Mouse (Mus musculus): ENCODE measurements around the gene Zfp61. TPM values are rescaled to one million over a fixed set of nuclear protein-coding genes. Genes with fewer than 3 reads are reported as not detected.
A peak's percentile ranks its signal among the peaks of the same experiment; 100 is the strongest.
"Not testable (repeated sequence)": the region's sequence is repeated elsewhere in the genome, so short reads cannot be mapped to it uniquely, and the experiment has no call there.

Gene Zfp61
- total RNA-seq, 2 experiments from 2014 or later, result 2.6 to 4.1 TPM

DNA sequence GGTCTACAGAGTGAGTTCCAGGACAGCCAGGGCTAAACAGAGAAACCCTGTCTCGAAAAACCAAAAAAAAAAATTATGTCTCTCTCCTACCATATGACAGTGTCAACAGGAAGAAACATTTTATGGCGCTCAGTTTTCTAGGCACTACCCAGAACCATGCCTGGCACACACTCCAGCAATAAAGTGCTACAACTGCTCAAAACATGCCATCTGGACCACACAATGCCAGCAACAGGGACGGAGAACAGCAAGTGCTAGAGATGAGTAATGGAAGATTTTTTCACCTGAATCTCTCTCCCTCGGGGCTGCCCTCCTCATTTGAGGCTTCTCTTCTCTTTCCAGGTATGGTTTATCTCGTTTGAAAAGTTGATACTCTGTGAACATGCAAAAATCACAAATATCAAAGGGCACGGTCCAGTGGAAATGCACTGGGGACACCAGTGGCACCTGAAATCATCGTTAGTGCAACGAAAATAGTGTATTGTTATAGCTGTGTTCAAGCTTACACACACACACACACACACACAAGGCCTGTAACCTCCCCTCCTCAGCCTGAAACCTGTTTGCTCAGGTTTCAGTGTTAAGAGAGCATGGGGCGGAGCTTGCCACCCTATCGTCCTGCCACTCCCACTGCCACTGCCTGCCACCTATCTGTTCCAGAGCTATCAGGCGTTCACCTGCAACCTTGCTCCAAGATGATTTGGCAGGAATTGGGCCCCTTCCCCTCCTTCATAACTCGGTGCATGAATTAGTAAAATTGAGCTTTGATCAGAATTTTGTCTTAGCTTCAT lies 7.8 kb downstream of the Zfp61 start:
- no peak for DNase-seq
- intact Hi-C loops (cut with DNase I), result no loop called here
- Histone ChIP-seq H3K27ac (no peak overlapping the region), H3K4me3 (no peak overlapping the region)
- TF ChIP-seq CTCF (IDR thresholded peaks at IDR 0.05), result no peak

GRCm38 (mm10) chr7:24291387-24292090 lies 9.5 kb downstream of the Zfp61 start:
- DNase-seq, result no peak
- H3K27ac ChIP-seq, result no peak overlapping the region
- no peak for TF ChIP-seq CTCF (IDR thresholded peaks at IDR 0.05)
- intact Hi-C loops (cut with DNase I), result no loop called here
- H3K4me3 ChIP-seq, result no peak overlapping the region

DNA sequence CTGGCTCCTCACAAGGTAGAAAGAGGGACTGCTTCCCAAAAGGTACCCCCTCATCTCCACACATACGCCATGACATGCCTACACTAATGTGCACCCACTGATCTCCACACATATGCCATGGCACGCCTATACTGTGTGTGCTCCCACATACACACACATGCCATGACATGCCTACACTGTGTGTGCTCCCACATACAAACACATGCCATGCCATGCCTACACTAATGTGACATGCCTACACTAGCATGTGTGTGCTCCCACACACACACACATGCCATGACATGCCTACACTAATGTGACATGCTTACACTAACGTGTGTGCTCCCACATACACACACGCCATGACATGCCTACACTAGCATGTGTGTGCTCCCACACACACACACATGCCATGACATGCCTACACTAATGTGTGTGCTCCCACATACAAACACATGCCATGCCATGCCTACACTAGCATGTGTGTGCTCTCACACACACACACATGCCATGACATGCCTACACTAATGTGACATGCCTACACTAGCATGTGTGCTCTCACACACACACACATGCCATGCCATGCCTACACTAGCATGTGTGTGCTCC lies 10.8 kb downstream of the Zfp61 start:
- H3K27ac ChIP-seq, result no peak overlapping the region
- intact Hi-C loops (cut with DNase I), result no loop called here
- no peak for DNase-seq
- no peak overlapping the region for H3K4me3 ChIP-seq
- TF ChIP-seq CTCF (IDR thresholded peaks at IDR 0.05), result no peak

GRCm38 (mm10) chr7:24288512-24288911 lies 12.5 kb downstream of the Zfp61 start:
- no peak overlapping the region for H3K4me3 ChIP-seq
- no peak for TF ChIP-seq CTCF (IDR thresholded peaks at IDR 0.05)
- no peak overlapping the region for H3K27ac ChIP-seq
- no peak for DNase-seq
- intact Hi-C loops (cut with DNase I), result no loop called here

GRCm38 (mm10) chr7:24287670-24288069 lies 13.4 kb downstream of the Zfp61 start:
- DNase-seq, result no peak
- Histone ChIP-seq H3K4me3 (no peak overlapping the region), H3K27ac (no peak overlapping the region)
- intact Hi-C loops (cut with DNase I), result no loop called here
- TF ChIP-seq CTCF (IDR thresholded peaks at IDR 0.05), result 0 out of 2 replicates have a peak, but pooled peaks have one; percentile 0

- TF ChIP-seq CTCF (IDR thresholded peaks at IDR 0.05), result no peak
- H3K4me3 ChIP-seq, result no peak overlapping the region
- no peak for DNase-seq
- no peak overlapping the region for H3K27ac ChIP-seq
- intact Hi-C loops (cut with DNase I), result no loop called here
Measured at GRCm38 (mm10) chr7:24286916-24287315, 14.1 kb downstream of the Zfp61 start.

- intact Hi-C loops (cut with DNase I), result no loop called here
- H3K4me3 ChIP-seq, result no peak overlapping the region
- peak; percentile 17; the same call in 1 of the 2 replicates for TF ChIP-seq CTCF (IDR thresholded peaks at IDR 0.05)
- no peak for DNase-seq
- H3K27ac ChIP-seq, result no peak overlapping the region
Measured at GRCm38 (mm10) chr7:24286090-24286489, 14.9 kb downstream of the Zfp61 start.

DNA sequence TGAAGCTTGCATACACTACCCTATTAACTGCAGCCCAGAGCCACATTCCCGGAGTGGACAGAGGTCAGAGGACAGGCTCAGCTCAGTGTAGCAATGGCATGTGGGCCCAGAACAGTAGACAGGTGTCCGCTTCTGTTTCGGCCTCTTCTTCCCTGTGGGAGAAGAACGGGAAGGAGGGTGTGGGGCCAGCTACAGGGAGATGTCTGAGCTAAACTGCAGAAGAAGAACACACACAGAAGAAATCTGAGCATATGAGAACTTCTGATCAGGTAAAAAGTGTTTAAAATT lies 20.2 kb downstream of the Zfp61 start:
- intact Hi-C loops (cut with DNase I), result no loop called here
- no peak for DNase-seq
- Histone ChIP-seq H3K4me3 (no peak overlapping the region), H3K27ac (no peak overlapping the region)
- TF ChIP-seq CTCF (IDR thresholded peaks at IDR 0.05), result no peak

- Histone ChIP-seq H3K27ac (no peak overlapping the region), H3K4me3 (no peak overlapping the region)
- intact Hi-C loops (cut with DNase I), result no loop called here
- DNase-seq, result no peak
- no peak for TF ChIP-seq CTCF (IDR thresholded peaks at IDR 0.05)
Measured at GRCm38 (mm10) chr7:24280031-24280857, 20.8 kb downstream of the Zfp61 start.

DNA sequence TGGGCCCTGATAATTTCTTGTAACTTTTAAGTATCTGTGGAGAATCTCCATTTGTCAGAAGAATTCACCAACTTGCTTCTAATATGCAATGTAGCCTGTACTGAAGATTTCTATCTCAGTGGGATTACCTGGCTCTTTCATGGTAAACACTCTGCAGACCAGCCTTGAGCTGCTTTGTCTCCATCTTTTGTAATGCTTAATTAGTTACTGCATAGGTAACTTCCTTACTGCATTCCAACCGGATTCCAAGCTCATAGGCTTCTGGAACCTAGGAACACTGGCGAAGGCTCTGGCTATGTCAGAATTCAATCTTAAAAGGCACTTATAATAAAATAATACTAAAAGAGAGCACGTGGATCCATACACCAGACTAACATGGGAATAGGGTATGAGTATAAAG lies 22.3 kb downstream of the Zfp61 start:
- DNase-seq; intact Hi-C loops (cut with DNase I); H3K4me3 ChIP-seq; H3K27ac ChIP-seq: not testable (repeated sequence)

DNA sequence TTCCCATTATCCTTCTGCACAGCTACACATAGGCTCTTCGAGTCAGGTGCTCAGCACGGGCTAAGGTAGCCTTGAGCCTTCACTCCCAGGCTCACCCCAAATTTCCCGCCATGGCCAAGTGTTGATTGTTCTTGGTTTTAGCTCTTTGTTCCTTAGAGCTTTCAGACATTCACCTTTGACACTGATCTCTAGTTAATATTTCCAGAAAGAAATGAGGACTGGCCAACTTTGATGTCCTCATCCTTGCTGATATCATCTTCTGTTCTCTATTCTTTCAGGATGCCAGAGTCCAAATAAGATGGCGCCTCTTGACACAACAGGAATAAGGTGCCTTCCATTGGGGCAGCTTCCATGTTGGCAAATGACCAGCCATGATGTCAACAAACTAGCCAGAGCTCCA lies 26.6 kb downstream of the Zfp61 start:
- DNase-seq, result no peak
- Histone ChIP-seq H3K4me3 (no peak overlapping the region), H3K27ac (no peak overlapping the region)
- no peak for TF ChIP-seq CTCF (IDR thresholded peaks at IDR 0.05)
- intact Hi-C loops (cut with DNase I), result no loop called here

DNA sequence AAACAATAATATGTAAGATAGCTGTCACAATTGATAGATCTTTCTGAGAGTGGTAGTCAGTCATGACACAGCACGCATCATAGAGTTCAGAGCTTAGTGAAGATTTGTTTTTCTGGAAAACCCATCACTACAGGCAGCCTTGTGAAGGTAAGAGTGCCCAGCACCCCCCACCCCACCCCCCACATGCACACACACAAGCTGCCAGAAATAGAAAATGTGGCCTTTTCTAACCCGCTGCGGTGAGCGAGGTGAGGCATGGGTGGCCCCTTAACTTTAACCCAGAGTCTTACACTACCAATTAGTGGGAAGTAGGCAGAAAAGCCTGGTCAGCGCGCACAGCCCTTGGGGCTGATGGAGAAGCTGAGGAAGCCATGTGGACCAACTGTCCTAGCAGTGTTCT lies 29.8 kb downstream of the Zfp61 start:
- no peak for DNase-seq
- intact Hi-C loops (cut with DNase I), result no loop called here

DNA sequence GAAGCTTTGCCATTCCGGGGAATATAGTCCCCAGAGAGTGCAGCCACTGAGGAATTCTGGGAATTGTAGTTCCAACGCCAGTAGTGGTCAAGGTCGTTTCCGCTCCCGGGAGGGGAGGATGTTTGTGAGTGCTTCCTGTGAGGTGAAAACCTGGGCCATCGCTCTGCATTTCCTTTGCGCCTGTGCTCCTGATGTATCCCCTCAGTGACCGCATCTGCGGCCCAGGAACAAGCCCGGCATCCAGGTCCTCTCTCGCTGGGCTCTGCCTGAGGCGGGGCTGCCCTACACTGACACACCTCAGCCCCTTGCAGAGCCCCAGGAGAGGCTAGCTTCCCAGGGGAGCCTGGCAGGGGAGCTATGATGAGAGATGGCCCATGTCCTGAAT lies 30.8 kb downstream of the Zfp61 start, which contains the start of gene Zfp93:
Gene Zfp93, plus strand, starts transcription at position 133 of the 385 bp plus-strand sequence.
- peak within 1 kb of the TSS; percentile 87 for H3K27ac ChIP-seq
- H3K4me3 ChIP-seq, result peak within 1 kb of the TSS; percentile 81
- no peak for TF ChIP-seq CTCF (IDR thresholded peaks at IDR 0.05)
- intact Hi-C loops (cut with DNase I), result no loop called here
- peak; percentile 76 for DNase-seq

More for the DNA sequence above, 29.8 kb downstream of the Zfp61 start:
- no peak overlapping the region for H3K4me3 ChIP-seq
- no peak for TF ChIP-seq CTCF (IDR thresholded peaks at IDR 0.05)
- no peak overlapping the region for H3K27ac ChIP-seq

Data from gastrocnemius, adult 2 months (tissue).